Mouse (Mus musculus) embryonic facial prominence, embryonic 15.5 days (tissue): ENCODE results near the gene Timm44. TPM values are rescaled to one million over a fixed set of nuclear protein-coding genes. Genes with fewer than 3 reads are reported as not detected.

ENCODE experiments used
- ATAC-seq: fragments of 200-750 bp; cut with Nextera tagmentation; 2 replicates; pipeline ENCODE4 v1.8.0; 2017; ENCODE audit warnings: low read depth, moderate TSS enrichment; ENCODE audit not compliant: insufficient number of reproducible peaks, low FRiP score, low TSS enrichment
- H3K27ac ChIP-seq: fragments of 300-500 bp; sonication (generic); replicated peaks from 2 replicates; pipeline ENCODE4 v1.5.1; 2015; ENCODE audit warnings: mild to moderate bottlenecking, inconsistent platforms
- H3K27me3 ChIP-seq: fragments of 300-500 bp; sonication (generic); 2 replicates; pipeline ENCODE4 v1.6.1; 2015; ENCODE audit warnings: inconsistent platforms
- H3K36me3 ChIP-seq: fragments of 300-500 bp; sonication (generic); 2 replicates; pipeline ENCODE4 v1.6.1; 2015; ENCODE audit warnings: mild to moderate bottlenecking, inconsistent platforms
- H3K4me1 ChIP-seq: fragments of 300-500 bp; sonication (generic); 2 replicates; pipeline ENCODE4 v1.6.1; 2015; ENCODE audit warnings: inconsistent platforms
- H3K4me2 ChIP-seq: fragments of 300-500 bp; sonication (generic); replicated peaks from 2 replicates; pipeline ENCODE4 v1.6.1; 2015; ENCODE audit warnings: mild to moderate bottlenecking, inconsistent platforms
- H3K4me3 ChIP-seq: fragments of 300-500 bp; sonication (generic); replicated peaks from 2 replicates; pipeline ENCODE4 v1.5.1; 2015; ENCODE audit warnings: mild to moderate bottlenecking, inconsistent platforms
- H3K9ac ChIP-seq: fragments of 300-500 bp; sonication (generic); 2 replicates; pipeline ENCODE4 v1.6.1; 2015; ENCODE audit warnings: inconsistent platforms
- H3K9me3 ChIP-seq: fragments of 300-500 bp; sonication (generic); replicated peaks from 2 replicates; pipeline ENCODE4 v1.6.1; 2016; ENCODE audit warnings: inconsistent platforms
- WGBS: fragments of 180-500 bp; shearing (Covaris S2); methylation state at CpG from one replicate; pipeline ENCODE4 v1.1.7; 2015; 5-methylcytosine and 5-hydroxymethylcytosine counted together
- polyA plus RNA-seq: library from polyadenylated mRNA; unstranded; fragments of >200 nt; fragmentation: Nextera tagmentation; extraction: Ambion mirVana; gene quantifications from 2 replicates; pipeline ENCODE4 v1.2.1, GENCODE M21; 2015

Timm44 gene
- polyA plus RNA-seq, 1 experiment from 2014 or later: 62.4 TPM

DNA sequence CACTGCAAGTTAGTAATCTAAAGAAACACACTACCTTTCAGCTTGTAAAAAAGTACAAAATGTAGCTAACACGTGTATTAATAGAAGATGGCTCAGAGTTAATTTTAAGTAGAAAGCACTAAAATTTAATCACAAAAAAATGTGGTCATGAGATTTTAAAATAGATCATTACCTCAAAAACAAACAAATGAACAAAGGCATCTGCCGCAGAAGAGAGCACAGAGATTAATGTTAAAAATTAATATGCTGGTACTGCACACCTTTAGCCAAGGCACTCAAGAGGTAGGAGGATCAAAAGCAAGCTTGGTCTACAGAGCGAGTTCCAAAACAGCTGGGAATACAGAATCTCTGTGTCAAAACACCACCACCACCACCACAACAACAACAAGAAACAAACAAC is 39.1 kb upstream of the Timm44 start:
- no peaks in the 10 kb centered on the region for H3K27me3 ChIP-seq
- no peaks in the 10 kb centered on the region for H3K9me3 ChIP-seq
- 0 out of 2 replicates have a peak, but pooled peaks cover 11% of the 10 kb centered on the region for H3K4me1 ChIP-seq
- no peak overlapping the region for H3K4me2 ChIP-seq
- H3K4me3 ChIP-seq: no peak overlapping the region
- no peak overlapping the region for H3K27ac ChIP-seq
- WGBS: 88% methylated on average over 3 of the region's 3 CpGs
- H3K9ac ChIP-seq: no peak overlapping the region
- no peak for ATAC-seq
- peaks cover 23% of the 10 kb centered on the region for H3K36me3 ChIP-seq

DNA sequence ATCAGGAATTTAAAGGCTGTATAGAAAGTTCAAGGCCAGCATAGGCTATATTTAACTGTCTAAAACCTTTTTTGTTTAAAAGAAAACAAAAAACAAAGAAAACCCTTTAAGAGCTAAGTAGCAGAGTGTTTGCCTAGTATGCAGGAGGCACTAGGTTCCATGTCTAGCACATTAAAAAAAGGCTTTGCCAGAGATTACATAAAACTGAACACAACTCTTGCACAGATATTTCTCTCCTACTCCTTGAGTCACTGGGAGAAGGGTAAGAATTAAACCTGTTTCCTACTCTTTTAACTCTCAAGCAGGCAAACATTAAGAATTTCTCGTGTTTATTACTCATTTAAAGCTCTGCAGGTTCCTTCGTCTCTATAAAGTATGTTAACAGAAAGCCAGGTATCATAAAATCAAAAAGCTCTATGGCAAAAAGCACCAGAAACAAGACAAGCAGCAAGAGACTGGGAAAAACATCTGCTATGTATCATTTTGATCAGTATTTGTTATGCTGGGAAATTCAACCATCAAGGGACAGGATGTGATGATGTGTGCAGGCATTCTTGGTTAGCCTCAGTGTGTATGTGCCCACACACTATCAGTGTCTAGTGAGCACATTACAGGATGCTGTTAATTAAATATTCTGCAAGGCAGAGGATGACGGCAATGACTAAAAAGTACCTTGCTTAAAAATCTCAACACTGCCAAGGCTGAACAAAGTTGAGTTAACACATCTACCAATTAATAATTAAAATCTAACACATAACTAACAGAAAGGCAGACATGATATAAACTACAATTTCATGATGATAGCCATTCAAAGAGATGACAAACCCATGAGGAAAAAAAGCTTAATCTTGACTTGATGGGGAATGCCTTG is 37.8 kb upstream of the Timm44 start:
- ATAC-seq: no peak
- WGBS: 52% methylated on average over 3 of the region's 3 CpGs

DNA sequence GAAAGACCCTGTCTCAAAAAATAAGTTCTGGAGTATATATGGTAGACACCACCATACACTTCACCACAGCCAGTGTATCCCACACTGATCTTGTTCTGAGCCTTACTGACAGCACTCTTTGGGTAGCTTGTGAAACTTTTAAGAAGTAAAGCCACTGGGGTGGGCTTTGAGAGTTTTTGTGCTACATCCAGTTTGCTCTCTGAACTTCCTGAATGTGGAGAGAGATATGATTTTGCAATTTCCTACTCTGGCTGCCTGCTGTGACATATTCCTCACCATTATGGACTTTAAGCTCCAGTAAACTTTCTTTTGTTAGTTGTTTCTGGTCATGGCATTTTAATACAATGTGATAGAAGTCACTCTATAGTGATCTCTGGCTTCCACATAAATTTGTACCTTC is 36.4 kb upstream of the Timm44 start:
- H3K4me2 ChIP-seq: no peak overlapping the region
- 0 out of 2 replicates have a peak, but pooled peaks cover 5% of the 10 kb centered on the region for H3K4me1 ChIP-seq
- H3K27ac ChIP-seq: no peak overlapping the region
- no peak for ATAC-seq
- H3K27me3 ChIP-seq: no peaks in the 10 kb centered on the region
- no peaks in the 10 kb centered on the region for H3K9me3 ChIP-seq
- H3K4me3 ChIP-seq: no peak overlapping the region
- H3K9ac ChIP-seq: no peak overlapping the region
- peaks cover 40% of the 10 kb centered on the region for H3K36me3 ChIP-seq

More for the DNA sequence above, 37.8 kb upstream of the Timm44 start:
- no peaks in the 10 kb centered on the region for H3K27me3 ChIP-seq
- H3K4me1 ChIP-seq: 0 out of 2 replicates have a peak, but pooled peaks cover 5% of the 10 kb centered on the region
- H3K9ac ChIP-seq: no peak overlapping the region
- H3K9me3 ChIP-seq: no peaks in the 10 kb centered on the region
- H3K36me3 ChIP-seq: peaks cover 36% of the 10 kb centered on the region
- H3K27ac ChIP-seq: no peak overlapping the region
- H3K4me2 ChIP-seq: no peak overlapping the region
- no peak overlapping the region for H3K4me3 ChIP-seq

DNA sequence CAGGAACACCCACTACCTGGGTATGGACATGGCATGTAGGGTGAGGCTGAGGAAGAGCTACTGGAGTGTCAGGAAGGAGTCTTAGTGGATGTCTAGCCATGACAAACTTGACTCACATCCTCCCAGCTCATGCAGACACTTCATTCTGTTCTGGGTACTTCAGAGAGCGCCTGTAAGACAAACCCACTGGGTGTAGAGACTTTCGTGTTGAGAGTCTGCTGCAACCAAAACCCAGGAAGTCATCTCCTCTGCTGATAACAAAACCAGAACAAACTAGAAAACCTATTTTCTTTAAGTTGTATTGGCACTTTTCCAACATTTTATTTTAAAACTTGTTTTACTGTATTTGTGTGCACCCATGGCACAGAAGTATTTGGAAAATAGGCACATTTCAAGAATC is 30.1 kb upstream of the Timm44 start:
- Histone ChIP-seq H3K9me3 (no peaks in the 10 kb centered on the region), H3K4me2 (no peak overlapping the region), H3K27me3 (no peaks in the 10 kb centered on the region), H3K4me1 (no peaks in the 10 kb centered on the region), H3K4me3 (no peak overlapping the region), H3K36me3 (peaks cover 83% of the 10 kb centered on the region), H3K27ac (no peak overlapping the region), H3K9ac (no peak overlapping the region)
- ATAC-seq: no peak
- WGBS: 83% methylated on average over 2 of the region's 2 CpGs

DNA sequence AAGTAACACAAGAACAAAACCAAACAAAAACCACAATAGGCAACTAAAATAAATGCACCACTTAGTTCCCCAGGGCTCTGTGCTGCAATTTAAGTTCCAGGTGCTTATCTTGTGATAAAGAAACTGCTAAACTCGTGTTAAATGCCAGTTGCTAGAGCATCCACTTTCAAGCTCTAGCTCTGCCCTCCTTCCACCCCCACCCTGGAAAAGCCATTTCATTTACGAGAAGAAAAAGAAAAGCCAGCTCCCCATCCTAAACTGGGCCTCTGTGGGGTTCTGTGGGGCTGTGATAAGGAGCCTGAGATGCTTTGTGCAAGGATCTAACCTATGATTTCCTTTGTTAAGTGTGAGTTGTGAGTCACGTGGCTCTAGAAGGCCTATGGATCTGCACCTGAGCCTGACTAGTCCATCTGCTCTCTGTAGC is 28.4 kb upstream of the Timm44 start:
- Histone ChIP-seq H3K36me3 (peaks cover 81% of the 10 kb centered on the region), H3K9ac (no peak overlapping the region)
- WGBS: 75% methylated on average over 3 of the region's 3 CpGs

DNA sequence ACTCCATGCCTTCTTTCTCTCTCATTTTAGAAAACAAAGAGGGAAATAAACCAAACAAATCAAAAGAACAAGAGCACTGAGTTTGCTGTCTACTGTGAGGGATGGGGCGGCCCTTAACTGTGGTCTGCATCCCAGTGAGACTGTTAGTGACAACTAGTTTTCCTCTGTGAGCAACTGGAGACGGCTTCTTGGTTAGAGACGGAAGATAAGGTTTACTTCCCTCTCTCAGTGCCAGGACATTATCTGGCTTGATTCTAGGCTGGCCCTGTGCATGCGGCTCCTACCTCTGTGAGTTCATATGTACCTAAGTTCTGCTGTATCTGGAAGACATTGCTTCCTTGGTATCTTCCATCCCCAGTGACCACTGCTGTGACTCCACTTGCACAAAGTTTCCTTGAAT is 22.1 kb upstream of the Timm44 start:
- Histone ChIP-seq H3K9me3 (no peaks in the 10 kb centered on the region), H3K4me3 (no peak overlapping the region), H3K27ac (no peak overlapping the region), H3K9ac (no peak overlapping the region), H3K27me3 (no peaks in the 10 kb centered on the region), H3K4me1 (no peaks in the 10 kb centered on the region), H3K36me3 (peaks cover 88% of the 10 kb centered on the region), H3K4me2 (no peak overlapping the region)
- ATAC-seq: no peak
- WGBS: 89% methylated on average over 4 of the region's 4 CpGs

More for the DNA sequence above, 28.4 kb upstream of the Timm44 start:
- Histone ChIP-seq H3K9me3 (no peaks in the 10 kb centered on the region), H3K4me3 (no peak overlapping the region), H3K27me3 (no peaks in the 10 kb centered on the region), H3K4me2 (no peak overlapping the region), H3K27ac (no peak overlapping the region), H3K4me1 (no peaks in the 10 kb centered on the region)
- no peak for ATAC-seq

DNA sequence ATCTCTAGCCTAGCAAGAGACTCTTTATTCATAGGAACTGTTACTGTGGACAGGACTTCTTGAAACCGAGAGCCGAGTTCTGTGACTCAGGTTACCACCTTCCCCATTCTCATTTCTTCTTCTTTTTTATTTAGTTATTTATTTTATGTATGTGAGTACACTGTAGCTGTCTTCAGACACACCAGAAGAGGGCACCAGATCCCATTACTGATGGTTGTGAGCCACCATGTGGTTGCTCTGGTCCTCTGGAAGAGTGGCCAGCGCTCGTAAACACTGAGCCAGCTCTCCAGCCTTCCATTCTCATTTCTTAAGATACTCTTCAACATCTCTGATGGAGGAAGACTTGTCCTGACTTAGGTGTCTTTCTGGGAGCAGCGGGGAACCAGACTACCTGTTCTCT is 17.0 kb upstream of the Timm44 start:
- H3K4me3 ChIP-seq: no peak overlapping the region
- H3K9me3 ChIP-seq: no peaks in the 10 kb centered on the region
- no peak overlapping the region for H3K9ac ChIP-seq
- H3K4me1 ChIP-seq: no peaks in the 10 kb centered on the region
- 88% methylated on average over 5 of the region's 5 CpGs for WGBS
- ATAC-seq: no peak
- no peak overlapping the region for H3K4me2 ChIP-seq
- H3K27ac ChIP-seq: no peak overlapping the region
- H3K27me3 ChIP-seq: no peaks in the 10 kb centered on the region
- H3K36me3 ChIP-seq: peaks cover 85% of the 10 kb centered on the region

DNA sequence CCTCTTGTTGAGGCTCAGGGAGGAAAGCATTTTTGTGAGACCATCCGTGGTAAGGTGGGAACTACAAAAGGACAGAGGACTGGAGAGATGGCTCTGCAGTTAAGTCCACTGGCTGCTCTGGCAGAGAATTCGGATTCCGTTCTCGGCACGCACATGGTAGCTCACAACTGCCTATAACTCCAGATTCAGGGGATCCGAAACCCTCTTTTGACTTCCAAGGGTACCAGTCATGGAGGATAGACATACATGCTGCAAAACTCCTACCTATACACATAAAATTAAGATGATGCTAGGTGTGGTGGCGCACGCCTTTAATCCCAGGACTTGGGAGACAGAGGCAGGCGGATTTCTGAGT is 375 bp upstream of the Timm44 start:
- ATAC-seq: no peak
- H3K4me3 ChIP-seq: peak overlapping the region; percentile 88
- H3K4me2 ChIP-seq: peak overlapping the region; percentile 76
- peaks cover 21% of the 10 kb centered on the region; the same call in 1 of the 2 replicates for H3K36me3 ChIP-seq
- H3K9ac ChIP-seq: peak overlapping the region; percentile 72
- 23% methylated on average over 9 of the region's 9 CpGs for WGBS
- H3K4me1 ChIP-seq: peaks cover 14% of the 10 kb centered on the region
- H3K9me3 ChIP-seq: no peaks in the 10 kb centered on the region
- no peaks in the 10 kb centered on the region for H3K27me3 ChIP-seq
- peak overlapping the region; percentile 76 for H3K27ac ChIP-seq

DNA sequence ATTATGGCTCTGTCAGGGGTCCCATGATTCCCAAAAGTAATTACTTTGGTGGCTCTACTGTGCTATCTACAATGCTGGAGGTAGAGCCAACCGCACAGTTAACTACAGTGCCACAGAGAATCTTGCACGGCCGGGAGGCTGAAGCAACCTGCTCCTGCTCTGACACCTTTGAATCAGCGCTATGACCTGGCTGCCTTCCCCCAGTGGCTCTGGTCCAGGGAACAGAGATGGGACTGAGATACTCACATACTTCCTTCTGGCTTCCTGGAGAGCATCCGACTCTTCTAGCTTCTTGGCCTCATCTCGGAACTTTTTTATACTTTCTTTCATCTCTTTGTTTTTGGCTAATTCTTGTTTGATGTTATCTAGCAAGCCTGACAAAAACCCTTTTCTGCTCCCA is 6.1 kb downstream of the Timm44 start:
- Histone ChIP-seq H3K4me2 (no peak overlapping the region), H3K36me3 (peaks cover 83% of the 10 kb centered on the region), H3K4me1 (peaks cover 4% of the 10 kb centered on the region; the same call in 1 of the 2 replicates), H3K27me3 (no peaks in the 10 kb centered on the region), H3K27ac (no peak overlapping the region), H3K9ac (no peak overlapping the region), H3K4me3 (no peak overlapping the region), H3K9me3 (no peaks in the 10 kb centered on the region)
- ATAC-seq: no peak
- WGBS: 85% methylated on average over 6 of the region's 6 CpGs

DNA sequence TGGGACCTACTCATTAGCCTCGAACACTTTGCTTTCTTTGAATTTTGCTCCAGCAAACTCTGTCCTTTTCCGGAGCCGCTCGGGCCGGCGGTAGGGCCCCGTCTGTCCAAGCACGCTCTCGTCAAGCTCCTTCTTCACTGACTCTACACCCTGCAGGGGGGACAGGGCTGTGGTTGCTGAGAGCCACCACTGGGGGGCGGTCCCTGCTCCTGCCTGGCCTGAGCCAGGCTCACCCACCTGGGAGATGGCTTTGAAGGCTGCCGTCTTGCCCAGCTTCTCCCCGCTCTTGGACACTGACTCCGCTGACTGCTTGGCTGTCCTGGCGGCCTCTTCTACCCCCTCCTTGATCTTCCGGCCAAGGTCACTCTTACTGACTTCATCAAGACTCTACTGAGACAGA is 8.1 kb downstream of the Timm44 start:
- H3K27ac ChIP-seq: no peak overlapping the region
- H3K27me3 ChIP-seq: no peaks in the 10 kb centered on the region
- H3K9ac ChIP-seq: no peak overlapping the region
- H3K4me1 ChIP-seq: no peaks in the 10 kb centered on the region
- 0 out of 2 replicates have a peak, but pooled peaks have one; percentile 36 for ATAC-seq
- no peak overlapping the region for H3K4me3 ChIP-seq
- H3K36me3 ChIP-seq: peaks cover 90% of the 10 kb centered on the region
- no peak overlapping the region for H3K4me2 ChIP-seq
- no peaks in the 10 kb centered on the region for H3K9me3 ChIP-seq
- WGBS: 78% methylated on average over 15 of the region's 15 CpGs

DNA sequence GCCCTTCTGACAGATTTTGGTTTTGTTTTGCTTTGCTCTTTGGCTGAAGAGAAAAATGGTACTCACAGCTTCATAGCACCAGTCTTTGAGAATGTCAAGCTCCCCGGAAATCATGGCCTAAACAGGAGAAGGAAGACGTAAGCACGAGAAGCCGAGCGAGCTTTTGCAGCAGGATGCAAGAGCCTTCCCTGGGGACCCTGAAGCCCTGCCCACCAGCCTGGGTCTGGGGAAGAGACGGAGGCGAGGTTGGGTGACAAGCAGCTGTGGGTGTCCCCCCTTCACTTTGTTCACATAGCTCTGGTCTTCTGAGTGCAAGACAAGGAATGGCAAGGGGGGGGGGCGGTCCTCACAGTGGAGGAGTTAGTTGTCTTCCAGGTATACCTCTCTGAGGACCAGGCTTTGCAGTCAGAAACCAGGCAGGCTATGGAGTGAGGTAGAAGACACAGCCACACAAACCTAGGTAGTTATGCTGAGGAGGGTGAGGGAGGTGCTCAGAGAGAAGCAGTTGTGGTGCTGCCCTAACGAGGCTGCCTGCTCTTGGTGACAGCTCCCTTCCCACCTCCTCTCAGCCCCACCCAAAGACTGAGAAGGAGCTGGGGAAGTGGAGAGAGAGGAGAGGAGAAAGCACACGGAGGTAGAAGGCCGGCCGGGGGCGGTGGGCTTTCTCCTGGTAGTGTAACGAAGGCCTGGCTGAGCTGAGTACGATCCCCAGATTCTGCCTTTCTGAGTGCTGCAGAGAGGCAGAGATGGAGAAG is 10.4 kb downstream of the Timm44 start:
- H3K9me3 ChIP-seq: no peaks in the 10 kb centered on the region
- 86% methylated on average over 15 of the region's 15 CpGs for WGBS
- no peaks in the 10 kb centered on the region for H3K27me3 ChIP-seq
- peaks cover 97% of the 10 kb centered on the region for H3K36me3 ChIP-seq
- ATAC-seq: no peak
- H3K9ac ChIP-seq: no peak overlapping the region
- H3K27ac ChIP-seq: no peak overlapping the region
- no peak overlapping the region for H3K4me3 ChIP-seq
- no peaks in the 10 kb centered on the region for H3K4me1 ChIP-seq
- no peak overlapping the region for H3K4me2 ChIP-seq
